Mouse (Mus musculus): ENCODE results near the gene Ndufs1.
"Not testable (repeated sequence)": the region's sequence is repeated elsewhere in the genome, so short reads cannot be mapped to it uniquely, and the experiment has no call there.

DNA sequence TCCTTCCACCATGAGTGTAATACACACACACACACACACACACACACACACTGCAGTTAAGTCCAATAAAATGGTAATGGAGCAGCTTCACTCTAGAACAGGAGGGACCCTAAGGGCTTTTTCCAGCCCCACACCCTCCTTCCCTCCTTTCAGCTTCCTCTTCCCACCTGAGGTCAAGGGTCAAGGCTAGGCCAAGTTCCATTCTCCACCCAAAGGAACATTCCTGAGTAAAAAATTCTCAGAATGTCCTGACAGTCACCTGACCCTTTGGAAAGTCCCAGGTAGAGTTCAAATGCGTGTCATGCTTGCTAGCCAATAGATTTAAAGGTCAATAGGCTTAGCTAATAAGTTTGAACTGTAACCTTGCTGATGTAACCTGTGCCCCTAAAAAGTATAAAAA is 38.0 kb downstream of the Ndufs1 start:
- not testable (repeated sequence) for TF ChIP-seq CTCF (IDR thresholded peaks at IDR 0.05; ENCODE audit: borderline replicate concordance, extremely low read depth, insufficient read depth, insufficient read length); POLR2A (IDR thresholded peaks at IDR 0.05; ENCODE audit: borderline replicate concordance, extremely low read depth, insufficient read depth, insufficient read length, poor library complexity, severe bottlenecking)
